Mouse (Mus musculus): ENCODE results near the gene Map3k13.

- TF ChIP-seq POLR2A (IDR thresholded peaks at IDR 0.05; ENCODE audit: insufficient read depth, low read length) (no peak), EP300 (IDR thresholded peaks at IDR 0.05; ENCODE audit: insufficient read depth, low read depth, low read length) (no peak)
These were observed 36.6 kb downstream of the Map3k13 start for GRCm38 (mm10) chr16:21830784-21831183.

Data from ES-Bruce4 (cell line).